Comparison of ENCODE assay signal across 19 mouse cellular contexts in the genomic region with DNA sequence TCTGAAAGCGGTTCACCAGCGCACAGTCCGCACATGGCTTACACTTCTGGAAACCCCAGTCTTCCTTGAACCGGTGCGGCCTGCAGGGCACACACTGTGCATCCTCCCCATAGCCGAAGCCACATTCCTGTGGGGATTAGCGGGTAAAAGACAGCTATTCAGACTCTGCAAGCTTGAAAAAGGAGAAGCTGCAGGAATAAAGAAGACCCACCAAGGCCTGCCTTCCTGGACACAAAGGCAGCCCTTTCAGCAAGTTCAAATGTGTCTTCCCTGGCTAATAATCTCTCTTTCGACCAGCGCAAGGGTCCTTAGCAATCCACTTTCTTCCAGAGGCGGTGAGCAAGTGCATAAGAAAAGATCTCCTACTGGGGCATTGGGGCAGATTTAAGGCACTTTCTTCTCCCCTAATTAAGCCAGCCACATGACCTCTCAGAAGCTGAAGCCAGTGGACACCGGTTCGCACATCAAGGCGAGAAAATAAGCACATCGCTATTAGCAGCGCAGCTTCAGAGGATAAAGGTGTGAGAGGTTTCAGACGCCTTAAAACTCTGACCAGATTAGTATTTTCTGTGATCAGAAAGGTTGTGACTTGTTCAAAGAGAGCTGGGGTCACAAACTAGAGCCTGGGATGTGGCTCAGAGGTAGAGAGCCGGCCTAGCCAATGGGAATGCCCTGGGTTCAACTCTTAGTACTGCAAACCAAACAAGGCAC. TPM values are rescaled to one million over a fixed set of nuclear protein-coding genes. Genes with fewer than 3 reads are reported as not detected.
DNase-seq lines count a peak whose midpoint lies in the region; ATAC-seq lines count a peak whose summit lies in the region.
"Had no signal": no experiment of that assay in that cellular context is flagged by ENCODE, and none has a peak within 500 bp of the region (broad histone marks: within the 10 kb centered on the region; RNA-seq: fewer than 3 reads in every experiment).

No protein-coding gene starts in this region.

- WGBS in hindbrain, embryonic 12.5 days: 14% methylated on average over 17 of the region's 17 CpGs
- 15% methylated on average over 17 of the region's 17 CpGs for WGBS in hindbrain, embryonic 13.5 days
- 5% methylated on average over 17 of the region's 17 CpGs for WGBS in forebrain, embryonic 10.5 days
- 5% methylated on average over 17 of the region's 17 CpGs for WGBS in midbrain, embryonic 13.5 days

- no peaks in the 10 kb centered on the region for H3K9me3 ChIP-seq in hindbrain, embryonic 12.5 days (replicated peaks)
- no peaks in the 10 kb centered on the region for H3K9me3 ChIP-seq in hindbrain, embryonic 13.5 days
- no peaks in the 10 kb centered on the region for H3K9me3 ChIP-seq in forebrain, embryonic 10.5 days
- H3K9me3 ChIP-seq in midbrain, embryonic 13.5 days: no peaks in the 10 kb centered on the region
- H3K9me3 ChIP-seq: heart, embryonic 13.5 days; limb, embryonic 13.5 days; megakaryocyte, embryonic 14.5 days; neural tube, embryonic 13.5 days had no signal

- H3K36me3 ChIP-seq in hindbrain, embryonic 12.5 days: no peaks in the 10 kb centered on the region
- H3K36me3 ChIP-seq in hindbrain, embryonic 13.5 days: no peaks in the 10 kb centered on the region
- H3K36me3 ChIP-seq in forebrain, embryonic 10.5 days (replicated peaks): peaks cover 70% of the 10 kb centered on the region
- H3K36me3 ChIP-seq in midbrain, embryonic 13.5 days: no peaks in the 10 kb centered on the region
- H3K36me3 ChIP-seq: limb, embryonic 13.5 days; neural tube, embryonic 13.5 days had no signal

- H3K27ac ChIP-seq in hindbrain, embryonic 12.5 days: peak overlapping the region; percentile 12; the same call in 1 of the 2 replicates
- no peak overlapping the region for H3K27ac ChIP-seq in hindbrain, embryonic 13.5 days
- peak overlapping the region; percentile 80 for H3K27ac ChIP-seq in forebrain, embryonic 10.5 days
- H3K27ac ChIP-seq in midbrain, embryonic 13.5 days: peak overlapping the region; percentile 41
- H3K27ac ChIP-seq: heart, embryonic 13.5 days; hindbrain, embryonic 14.5 days; limb, embryonic 13.5 days; neural tube, embryonic 13.5 days had no signal

- DNase-seq in embryo, embryonic 10 days (ENCODE audit: low spot score): peak; percentile 73
- DNase-seq in forebrain, embryonic 10.5 days (ENCODE audit: extremely low spot score, low spot score): peak; percentile 80
- no peak for DNase-seq in urinary bladder, postnatal 36 days (ENCODE audit: low spot score in 2 of 2)
- DNase-seq in urinary bladder, adult 2 months (ENCODE audit: low spot score): no peak
- DNase-seq in lung, adult 18-20 months: no peak
- DNase-seq: adrenal gland, postnatal 14 days; gastrocnemius, postnatal 14 days; kidney, adult 2 months; kidney, postnatal 4 days; lung, adult 2 months; thymus, postnatal 4 days had no signal

- H3K27me3 ChIP-seq in hindbrain, embryonic 12.5 days: peaks cover 18% of the 10 kb centered on the region
- peaks cover 29% of the 10 kb centered on the region for H3K27me3 ChIP-seq in hindbrain, embryonic 13.5 days
- peaks cover 52% of the 10 kb centered on the region for H3K27me3 ChIP-seq in forebrain, embryonic 10.5 days (ENCODE audit: poor library complexity, severe bottlenecking)
- peaks cover 8% of the 10 kb centered on the region; the same call in 1 of the 2 replicates for H3K27me3 ChIP-seq in midbrain, embryonic 13.5 days

- no peak overlapping the region for H3K4me3 ChIP-seq in hindbrain, embryonic 12.5 days
- H3K4me3 ChIP-seq in hindbrain, embryonic 13.5 days: no peak overlapping the region
- H3K4me3 ChIP-seq in forebrain, embryonic 10.5 days: peak overlapping the region; percentile 23; the same call in 1 of the 2 replicates
- no peak overlapping the region for H3K4me3 ChIP-seq in midbrain, embryonic 13.5 days (replicated peaks)
- H3K4me3 ChIP-seq: heart, embryonic 13.5 days; limb, embryonic 13.5 days; megakaryocyte, embryonic 14.5 days; neural tube, embryonic 13.5 days had no signal

- ATAC-seq in hindbrain, embryonic 12.5 days (ENCODE audit: low FRiP score): no peak
- no peak for ATAC-seq in hindbrain, embryonic 13.5 days (ENCODE audit: low FRiP score)
- peak; percentile 90 for ATAC-seq in midbrain, embryonic 13.5 days

- H3K9ac ChIP-seq in hindbrain, embryonic 12.5 days: no peak overlapping the region
- H3K9ac ChIP-seq in hindbrain, embryonic 13.5 days: no peak overlapping the region
- no peak overlapping the region for H3K9ac ChIP-seq in midbrain, embryonic 13.5 days (replicated peaks)
- H3K9ac ChIP-seq: heart, embryonic 13.5 days; hindbrain, embryonic 14.5 days; limb, embryonic 13.5 days; neural tube, embryonic 13.5 days had no signal

- peaks cover 16% of the 10 kb centered on the region for H3K4me1 ChIP-seq in hindbrain, embryonic 12.5 days
- peaks cover 10% of the 10 kb centered on the region; the same call in 1 of the 2 replicates for H3K4me1 ChIP-seq in hindbrain, embryonic 13.5 days (replicated peaks)
- peaks cover 84% of the 10 kb centered on the region for H3K4me1 ChIP-seq in forebrain, embryonic 10.5 days
- peaks cover 18% of the 10 kb centered on the region for H3K4me1 ChIP-seq in midbrain, embryonic 13.5 days (replicated peaks)
- H3K4me1 ChIP-seq: megakaryocyte, embryonic 14.5 days had no signal

- no peak overlapping the region for H3K4me2 ChIP-seq in hindbrain, embryonic 12.5 days (replicated peaks)
- no peak overlapping the region for H3K4me2 ChIP-seq in hindbrain, embryonic 13.5 days
- no peak overlapping the region; the same call in 1 of the 2 replicates for H3K4me2 ChIP-seq in midbrain, embryonic 13.5 days (replicated peaks)
- H3K4me2 ChIP-seq: heart, embryonic 13.5 days; hindbrain, embryonic 14.5 days; limb, embryonic 13.5 days; neural tube, embryonic 13.5 days had no signal

RNA-seq across cellular contexts. Expression of a gene that starts 41.0 kb away (rescaled TPM):
- polyA plus RNA-seq in hindbrain, embryonic 12.5 days (2016; fragmentation: Nextera tagmentation; extraction: Ambion mirVana): 55.8 and 57.2 TPM in 2 replicates
- polyA plus RNA-seq in hindbrain, embryonic 13.5 days (2015; fragmentation: Nextera tagmentation; extraction: Ambion mirVana): 31.5 and 35.1 TPM in 2 replicates
- polyA plus RNA-seq in forebrain, embryonic 10.5 days (2016; fragmentation: Nextera tagmentation; extraction: Ambion mirVana): 102 and 110 TPM in 2 replicates
- 42.9 and 45.4 TPM in 2 replicates for polyA plus RNA-seq in midbrain, embryonic 13.5 days (2015; fragmentation: Nextera tagmentation; extraction: Ambion mirVana)
- polyA plus RNA-seq in urinary bladder, adult 2 months (2012; rRNA removed): 36.9 and 45.7 TPM in 2 replicates

Comparison
In these comparisons a context has a peak if more than half of its experiments do, and no peak if none do; other contexts are left out.
1. DNase-seq: peak in embryo, embryonic 10 days (single experiment) and forebrain, embryonic 10.5 days (single experiment); none in urinary bladder, postnatal 36 days (0 of 2), urinary bladder, adult 2 months (single experiment) and lung, adult 18-20 months (0 of 2).